Mouse (Mus musculus) layer of hippocampus, postnatal 25 days (tissue): ENCODE measurements at regions not wholly inside any gene's neighbourhood (a gene's known extent, or its start where the extent isn't known, plus 50 kb on each side); places are given as distances from the start of the nearest gene placed in this dataset.

Experiments used
- DNase-seq, 2 experiments: peaks; one replicate each; pipeline ENCODE4 v3.0.0; 2022; ENCODE audit warnings: mixed read lengths in 2 of 2, low spot score in 1 of 2; ENCODE audit errors: extremely low spot score in 1 of 2

GRCm38 (mm10) chr8:102845362-102845761 lies 59.9 kb upstream of the Cdh11 start:
- no peak for DNase-seq

- no peak for DNase-seq
These were observed 74.6 kb upstream of the Cdh11 start for GRCm38 (mm10) chr8:102860021-102860420.

GRCm38 (mm10) chr8:102899525-102899924 lies 114.1 kb upstream of the Cdh11 start:
- DNase-seq, result no peak

DNA sequence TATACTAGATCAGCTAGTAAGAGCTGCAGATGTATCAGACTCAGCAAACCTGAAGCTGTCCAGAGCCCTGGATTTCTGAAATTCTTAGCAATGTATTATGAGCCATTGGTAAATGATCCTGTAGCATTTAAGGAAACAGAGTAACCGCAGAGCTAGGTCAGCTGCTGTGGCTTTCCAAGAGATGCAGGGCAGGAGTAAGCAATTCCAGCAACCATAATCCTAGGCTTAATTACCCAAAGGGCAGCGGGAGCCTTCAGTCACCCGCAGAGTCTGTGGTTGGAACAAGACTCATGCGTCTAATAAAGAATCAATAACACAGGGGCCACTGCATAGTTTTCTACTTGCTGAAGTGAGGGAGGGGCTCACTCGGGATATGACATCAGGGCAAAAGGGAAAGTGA lies 115.2 kb upstream of the Cdh11 start:
- no peak for DNase-seq

DNA sequence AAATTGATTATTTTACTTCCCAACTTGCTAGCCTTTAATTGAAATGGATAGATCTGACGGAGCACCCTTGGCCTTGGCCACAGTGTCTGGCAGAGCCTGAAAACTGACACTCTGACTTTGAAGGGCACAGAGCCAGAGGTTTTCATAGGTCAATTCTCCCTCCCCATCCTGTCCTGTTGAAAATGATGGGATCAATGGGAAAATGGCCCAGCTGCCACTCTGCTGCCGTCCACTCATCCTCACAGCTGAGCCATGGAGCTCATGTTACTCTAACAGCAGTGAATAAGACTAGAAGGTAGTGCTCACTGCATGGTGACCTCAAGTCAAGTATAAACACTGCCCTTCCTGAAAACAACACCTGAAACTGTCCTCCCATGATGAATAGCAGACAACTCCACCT lies 122.0 kb upstream of the Cdh11 start:
- DNase-seq, result no peak

DNA sequence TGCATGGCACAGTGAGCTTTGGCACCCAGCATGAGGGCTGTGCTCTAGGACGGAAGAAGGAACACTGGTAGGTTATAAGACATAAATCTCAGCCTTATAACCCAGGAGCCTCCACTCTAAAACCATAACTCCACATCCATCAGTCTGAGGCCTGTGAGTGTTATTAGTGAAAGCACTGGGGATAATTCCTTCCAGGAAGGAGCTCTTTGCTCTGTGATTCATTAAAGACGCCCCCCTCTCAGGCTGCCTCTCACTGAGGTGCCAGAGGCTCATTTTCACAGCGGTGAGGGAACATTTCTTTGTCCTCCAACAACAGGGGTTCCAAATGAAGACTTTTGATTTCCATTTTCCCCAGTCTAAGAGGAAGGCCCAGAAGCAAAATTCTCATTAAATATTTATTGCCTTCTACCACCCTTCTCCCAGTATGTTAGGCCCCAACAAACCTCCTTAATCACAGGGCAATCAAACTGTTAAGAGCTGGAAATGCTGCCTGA lies 145.9 kb upstream of the Cdh11 start:
- no peak for DNase-seq

DNA sequence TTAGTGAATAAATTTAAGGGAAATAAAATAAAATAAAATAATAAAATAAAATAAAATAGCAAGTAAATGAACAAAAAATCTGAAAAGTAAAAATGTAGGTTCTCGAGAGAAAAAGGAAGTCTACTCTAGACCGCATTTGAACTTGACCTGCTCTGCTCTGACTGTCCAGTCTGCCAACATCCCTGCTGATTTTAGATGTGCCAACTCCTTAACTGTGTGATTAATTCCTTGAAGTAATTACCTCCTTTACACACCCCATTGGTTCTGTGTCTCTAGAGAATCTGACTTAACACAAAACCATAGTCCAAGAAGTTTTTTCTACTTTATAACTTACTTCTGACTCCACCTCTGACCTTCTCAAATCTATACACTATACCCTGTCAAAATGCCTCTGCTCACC lies 153.3 kb upstream of the Cdh11 start:
- DNase-seq, result no peak

GRCm38 (mm10) chr8:102945546-102945945 lies 160.1 kb upstream of the Cdh11 start:
- no peak for DNase-seq

- no peak for DNase-seq
These were observed 192.7 kb upstream of the Cdh11 start for GRCm38 (mm10) chr8:102978161-102978581.

DNA sequence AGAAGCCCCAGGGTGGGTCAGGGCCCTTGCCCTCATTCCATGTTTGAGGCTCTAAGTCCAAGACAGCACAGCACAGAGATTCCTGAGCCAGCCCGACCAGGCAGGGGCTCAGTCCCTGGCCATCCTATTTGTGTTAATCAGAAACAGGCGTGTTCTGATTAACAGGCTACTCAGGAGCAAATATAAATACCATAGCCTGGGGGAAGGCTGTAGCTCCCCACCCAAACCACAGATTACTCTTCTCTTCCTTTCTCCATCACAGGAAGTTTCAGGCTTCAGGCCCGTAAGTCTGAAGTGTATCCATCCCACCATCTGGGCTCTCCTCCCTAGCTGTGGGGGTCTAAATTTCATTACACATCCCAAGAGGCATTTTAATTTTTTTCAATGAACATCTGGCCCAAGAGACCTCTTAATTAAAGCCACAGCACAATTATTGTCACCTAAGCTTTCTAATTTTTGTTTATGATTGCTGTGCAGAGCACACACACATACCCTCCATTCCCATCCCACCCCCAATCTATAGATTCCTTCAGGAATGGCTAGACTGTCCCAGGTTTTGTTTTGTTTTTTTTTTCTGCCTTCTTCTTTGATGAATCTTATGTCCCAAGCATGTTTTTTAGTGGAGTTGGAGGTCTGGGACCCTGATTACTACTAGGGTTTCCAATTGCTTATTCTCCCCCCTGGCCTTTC lies 197.9 kb upstream of the Cdh11 start:
- no peak for DNase-seq

GRCm38 (mm10) chr8:102983910-102984225 lies 198.4 kb upstream of the Cdh11 start:
- no peak for DNase-seq

DNA sequence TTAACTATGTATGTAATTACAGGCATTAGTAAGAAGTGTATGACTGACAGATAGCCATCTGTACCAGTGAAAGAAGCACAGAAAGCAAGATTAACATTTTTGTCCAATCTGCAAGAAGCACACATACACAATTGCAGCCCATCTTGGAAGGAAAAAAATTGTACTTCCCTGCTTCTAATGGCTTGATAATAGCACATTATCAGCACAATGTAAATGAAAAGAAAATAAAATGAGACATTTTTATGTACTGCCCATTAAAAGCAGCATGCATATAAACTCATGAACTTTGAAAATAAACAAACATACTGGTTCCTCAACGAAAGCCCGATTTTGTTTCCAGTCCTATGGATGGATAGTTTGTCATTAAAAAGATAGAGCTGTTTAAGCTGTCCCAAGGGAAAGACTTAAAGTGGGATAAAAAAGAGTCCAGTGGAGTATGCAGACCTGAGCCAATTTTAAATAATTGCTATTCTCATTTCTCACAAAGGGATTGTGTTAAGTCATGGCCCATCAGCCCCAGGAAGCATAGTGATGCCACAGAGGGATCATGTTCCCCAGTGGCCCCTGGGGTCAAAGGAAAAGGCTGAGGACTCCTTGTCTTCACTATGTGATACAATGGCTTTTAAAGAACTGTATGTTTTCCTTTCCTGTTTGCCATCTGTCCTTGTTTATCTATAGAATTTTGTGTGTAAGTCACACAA lies 222.0 kb upstream of the Cdh11 start:
- DNase-seq, result no peak

GRCm38 (mm10) chr8:103019121-103019520 lies 233.7 kb upstream of the Cdh11 start:
- peak in 1 of 2 experiments; percentile 6 for DNase-seq

GRCm38 (mm10) chr8:103023237-103023636 lies 237.8 kb upstream of the Cdh11 start:
- no peak for DNase-seq

GRCm38 (mm10) chr8:103031708-103032107 lies 246.3 kb upstream of the Cdh11 start:
- DNase-seq, result no peak

GRCm38 (mm10) chr8:103033956-103034355 lies 248.5 kb upstream of the Cdh11 start:
- no peak for DNase-seq

DNA sequence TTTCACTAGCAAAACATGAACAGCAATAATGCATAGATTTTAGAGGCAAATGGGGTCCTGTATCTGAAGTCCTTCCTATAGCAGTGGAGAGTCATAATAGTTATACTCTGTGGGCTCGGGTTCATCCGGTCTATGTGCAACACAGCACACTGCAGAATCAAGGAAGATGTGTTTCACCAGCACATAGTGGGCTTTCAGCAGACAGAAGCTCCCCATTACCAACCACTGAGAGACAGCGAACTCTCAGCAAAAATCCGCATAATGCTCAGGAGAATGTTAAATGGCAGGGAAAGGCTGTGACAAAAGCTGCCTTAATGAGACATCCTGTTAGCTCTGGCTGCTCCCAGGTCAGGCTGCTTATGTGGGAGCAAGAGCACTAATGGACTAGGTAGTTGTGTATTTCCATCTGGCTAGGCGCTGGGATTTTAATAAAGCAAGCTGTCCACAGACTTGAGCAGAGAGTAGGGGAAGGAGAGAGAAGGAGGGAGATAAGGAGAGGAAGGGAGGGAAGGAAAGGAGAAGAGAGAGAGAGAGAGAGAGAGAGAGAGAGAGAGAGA lies 286.7 kb upstream of the Cdh11 start:
- DNase-seq, result no peak

- no peak for DNase-seq
These were observed 287.2 kb upstream of the Cdh11 start for GRCm38 (mm10) chr8:103072646-103073045.

DNA sequence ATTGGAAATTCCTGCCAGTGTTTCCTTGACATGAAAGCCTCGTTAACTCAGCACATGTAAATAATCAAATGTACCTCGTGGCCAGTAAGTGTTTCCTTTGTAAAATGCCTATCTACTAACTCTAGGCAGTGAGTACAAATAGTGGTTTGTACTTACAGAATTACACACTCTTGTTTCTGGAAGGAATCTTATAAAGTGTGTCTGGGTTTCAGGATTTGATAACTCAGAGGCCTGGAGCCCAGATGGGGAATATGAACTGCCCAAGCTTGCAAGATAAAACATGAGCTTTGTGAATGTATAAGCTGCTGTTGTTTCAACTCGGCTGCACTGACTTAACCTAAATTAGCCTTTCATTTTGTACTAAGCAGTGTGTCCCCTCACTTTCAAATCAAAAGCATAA lies 293.1 kb upstream of the Cdh11 start:
- DNase-seq, result no peak

- DNase-seq, result no peak
These were observed 301.6 kb upstream of the Cdh11 start for GRCm38 (mm10) chr8:103086956-103087482.

DNA sequence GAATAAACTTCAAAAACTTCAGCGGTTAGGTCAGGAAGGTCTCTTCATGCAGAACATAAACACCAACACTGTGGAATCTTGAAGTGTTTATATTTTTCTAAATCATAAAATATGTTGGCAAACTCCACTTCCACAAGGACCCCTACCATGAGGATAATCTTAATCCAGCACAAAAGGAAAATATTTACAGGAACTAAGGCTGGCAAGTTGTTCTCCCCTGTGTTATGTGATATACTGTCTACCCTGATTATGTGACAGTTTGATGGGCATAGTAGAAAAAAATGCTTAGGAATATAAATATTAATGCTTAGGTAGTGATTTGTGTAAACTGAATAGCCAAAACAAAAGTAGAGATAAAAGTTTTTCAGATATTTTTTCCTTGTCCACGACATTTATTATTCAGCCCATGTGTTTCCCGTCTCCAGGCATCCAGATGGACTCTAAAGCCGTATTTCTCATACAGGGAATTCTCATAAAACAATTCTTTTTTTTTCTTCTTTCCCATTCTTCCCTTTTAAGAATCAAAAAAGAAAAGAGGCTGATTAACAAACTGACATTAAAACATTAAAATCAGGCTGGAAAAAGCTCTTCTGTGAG lies 311.2 kb upstream of the Cdh11 start:
- DNase-seq, result no peak
